ENCODE assay signal across 14 mouse cellular contexts in the genomic region with DNA sequence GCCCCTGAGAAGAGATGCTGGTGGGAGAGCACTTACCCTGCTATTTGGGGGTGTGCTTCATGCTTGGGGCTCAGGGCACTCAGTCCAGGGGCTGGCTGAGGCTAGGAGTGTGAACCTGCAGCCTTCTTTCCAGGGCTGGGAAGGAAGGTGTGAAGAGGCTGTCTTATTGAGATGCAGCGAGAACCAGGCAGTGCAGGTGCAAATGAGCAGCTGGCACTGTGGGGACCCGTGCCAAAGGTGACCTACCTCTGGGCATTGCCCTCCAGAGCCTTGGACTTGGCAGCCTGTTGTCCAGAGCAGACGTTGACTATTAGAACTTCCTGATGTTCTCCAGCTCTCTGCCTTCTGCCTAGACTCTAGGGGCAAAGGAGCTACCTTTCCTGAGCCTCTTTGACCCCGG. TPM values are rescaled to one million over a fixed set of nuclear protein-coding genes. Genes with fewer than 3 reads are reported as not detected.
DNase-seq lines count a peak whose midpoint lies in the region; ATAC-seq and TF ChIP-seq lines count a peak whose summit lies in the region.
"Had no signal": no experiment of that assay in that cellular context is flagged by ENCODE, and none has a peak within 500 bp of the region (broad histone marks: within the 10 kb centered on the region; RNA-seq: fewer than 3 reads in every experiment).

No protein-coding gene starts in this region.

- H3K9me3 ChIP-seq in forebrain, embryonic 14.5 days (replicated peaks; ENCODE audit: control insufficient read depth, low read length): no peaks in the 10 kb centered on the region
- H3K9me3 ChIP-seq in midbrain, embryonic 11.5 days (ENCODE audit: control insufficient read depth, low read length): no peaks in the 10 kb centered on the region
- H3K9me3 ChIP-seq: embryonic facial prominence, embryonic 10.5 days; heart, embryonic 13.5 days had no signal

- no peak for TF ChIP-seq CTCF in left cerebral cortex, adult 2 months (IDR thresholded peaks at IDR 0.05)
- TF ChIP-seq CTCF in gastrocnemius, adult 2 months (IDR thresholded peaks at IDR 0.05): no peak

- H3K4me3 ChIP-seq in left cerebral cortex, adult 2 months: no peak overlapping the region
- H3K4me3 ChIP-seq in forebrain, embryonic 14.5 days (ENCODE audit: low read depth, low read length): no peak overlapping the region
- H3K4me3 ChIP-seq in midbrain, embryonic 11.5 days (ENCODE audit: low read depth, low read length): no peak overlapping the region
- H3K4me3 ChIP-seq in gastrocnemius, adult 2 months: no peak overlapping the region
- H3K4me3 ChIP-seq: embryonic facial prominence, embryonic 10.5 days; heart, embryonic 13.5 days had no signal

- H3K9ac ChIP-seq in forebrain, embryonic 14.5 days (ENCODE audit: low read length): peak overlapping the region; percentile 43; the same call in 1 of the 2 replicates
- H3K9ac ChIP-seq in midbrain, embryonic 11.5 days (ENCODE audit: low read length): 0 out of 2 replicates have a peak overlapping the region, but pooled peaks have one; percentile 27
- H3K9ac ChIP-seq: heart, embryonic 13.5 days; lung, embryonic 14.5 days had no signal

- peaks cover 46% of the 10 kb centered on the region for H3K4me1 ChIP-seq in forebrain, embryonic 14.5 days (ENCODE audit: control insufficient read depth, insufficient read depth, low read length)
- H3K4me1 ChIP-seq in midbrain, embryonic 11.5 days (ENCODE audit: control insufficient read depth, insufficient read depth, low read length): peaks cover 30% of the 10 kb centered on the region

- WGBS in forebrain, embryonic 14.5 days: 19% methylated on average over 4 of the region's 4 CpGs
- 23% methylated on average over 4 of the region's 4 CpGs for WGBS in midbrain, embryonic 11.5 days

- ATAC-seq in forebrain, embryonic 14.5 days: peak; percentile 2; the same call in 1 of the 2 replicates
- ATAC-seq in midbrain, embryonic 11.5 days (ENCODE audit: low FRiP score): no peak

- H3K27ac ChIP-seq in left cerebral cortex, adult 2 months: peak overlapping the region; percentile 66; the same call in 1 of the 2 replicates
- H3K27ac ChIP-seq in forebrain, embryonic 14.5 days (ENCODE audit: low read depth, low read length): peak overlapping the region; percentile 74
- no peak overlapping the region for H3K27ac ChIP-seq in midbrain, embryonic 11.5 days (ENCODE audit: low read depth, low read length)
- no peak overlapping the region; the same call in 1 of the 2 replicates for H3K27ac ChIP-seq in gastrocnemius, adult 2 months
- H3K27ac ChIP-seq: embryonic facial prominence, embryonic 10.5 days; heart, embryonic 13.5 days had no signal

- no peaks in the 10 kb centered on the region for H3K27me3 ChIP-seq in forebrain, embryonic 14.5 days (replicated peaks; ENCODE audit: control insufficient read depth, insufficient read depth, low read length)
- no peaks in the 10 kb centered on the region for H3K27me3 ChIP-seq in midbrain, embryonic 11.5 days (ENCODE audit: control insufficient read depth, insufficient read depth, low read length)

- no peak for DNase-seq in left cerebral cortex, adult 2 months (ENCODE audit: extremely low spot score in 1 of 2, low spot score in 2 of 2)
- DNase-seq in left cerebral cortex, postnatal 36 days (ENCODE audit: low spot score in 2 of 2): no peak
- DNase-seq in forebrain, embryonic 14.5 days (ENCODE audit: low spot score): no peak
- DNase-seq in midbrain, embryonic 11.5 days (ENCODE audit: low spot score, missing footprints): no peak
- no peak for DNase-seq in embryo, embryonic 10 days (ENCODE audit: low spot score)
- no peak for DNase-seq in gastrocnemius, adult 2 months
- DNase-seq in thymus, postnatal 10 days (ENCODE audit: low spot score in 2 of 2): no peak
- no peak for DNase-seq in testis, postnatal 14 days (ENCODE audit: low spot score)
- DNase-seq: gastrocnemius, postnatal 14 days; lung, embryonic 14.5 days; right cerebral cortex, postnatal 14 days; thymus, postnatal 25 days had no signal

- intact Hi-C loops in left cerebral cortex, adult 2 months (cut with DNase I): no loop called here
- intact Hi-C loops in left cerebral cortex, postnatal 36 days (cut with DNase I): no loop called here
- intact Hi-C loops in gastrocnemius, adult 2 months (cut with DNase I): no loop called here

- no peak overlapping the region for H3K4me2 ChIP-seq in forebrain, embryonic 14.5 days (ENCODE audit: low read length)
- H3K4me2 ChIP-seq in midbrain, embryonic 11.5 days: no peak overlapping the region
- H3K4me2 ChIP-seq: heart, embryonic 13.5 days; lung, embryonic 14.5 days had no signal

- peaks cover 4% of the 10 kb centered on the region; the same call in 1 of the 2 replicates for H3K36me3 ChIP-seq in forebrain, embryonic 14.5 days (ENCODE audit: control insufficient read depth, insufficient read depth, low read length)
- no peaks in the 10 kb centered on the region for H3K36me3 ChIP-seq in midbrain, embryonic 11.5 days (ENCODE audit: control insufficient read depth, insufficient read depth, low read length)
- H3K36me3 ChIP-seq: heart, embryonic 13.5 days had no signal

RNA-seq across cellular contexts. Expression of a gene that starts 7.6 kb away (rescaled TPM):
- total RNA-seq in left cerebral cortex, adult 2 months (2021): 10 to 100 TPM; 74.8 to 89.1 TPM
- total RNA-seq in left cerebral cortex, postnatal 36 days (2021): 10 to 100 TPM; 49.8 to 69.8 TPM
- 5.1 and 7.5 TPM in 2 replicates for polyA plus RNA-seq in forebrain, embryonic 14.5 days (2014; fragmentation: Nextera tagmentation; extraction: Ambion mirVana)
- 4.2 and 5.2 TPM in 2 replicates for polyA plus RNA-seq in midbrain, embryonic 11.5 days (2014; fragmentation: Nextera tagmentation; extraction: Ambion mirVana)
- total RNA-seq in gastrocnemius, adult 2 months (2021): 1 to 10 TPM; 4.0 to 4.3 TPM

Comparison
In these comparisons a context has a peak if more than half of its experiments do, and no peak if none do; other contexts are left out.
1. H3K27ac ChIP-seq: peak in left cerebral cortex, adult 2 months (single experiment) and forebrain, embryonic 14.5 days (single experiment); none in midbrain, embryonic 11.5 days (single experiment) and gastrocnemius, adult 2 months (single experiment).
2. RNA of a gene that starts 7.6 kb away (total RNA-seq): 74.8 to 89.1 TPM in left cerebral cortex, adult 2 months and 49.8 to 69.8 TPM in left cerebral cortex, postnatal 36 days; 4.0 to 4.3 TPM in gastrocnemius, adult 2 months; every median in the first group is over 4 times any median in the second.